Mouse (Mus musculus): ENCODE measurements around the gene Ercc2.

GRCm38 (mm10) chr7:19376019-19376418 is 5.8 kb upstream of the Ercc2 start:
- TF ChIP-seq CTCF (conservative IDR thresholded peaks at IDR 0.05 in 1 of 2, IDR thresholded peaks at IDR 0.05 in 1 of 2; ENCODE audit: low read depth in 2 of 2, low read length in 2 of 2) (no peak), RCOR1 (conservative IDR thresholded peaks at IDR 0.05; ENCODE audit: low read depth, low read length) (no peak), HCFC1 (IDR thresholded peaks at IDR 0.05; ENCODE audit: low read depth, low read length) (no peak), E2F4 (IDR thresholded peaks at IDR 0.05; ENCODE audit: insufficient replicate concordance, low read depth, low read length) (no peak), POLR2A (IDR thresholded peaks at IDR 0.05; ENCODE audit: low read depth, low read length) (no peak), SIN3A (IDR thresholded peaks at IDR 0.05; ENCODE audit: low read length) (no peak), BHLHE40 (IDR thresholded peaks at IDR 0.05; ENCODE audit: low read depth, low read length) (no peak)
